Comparison of ENCODE assay signal across 27 mouse cellular contexts in genomic region chr4:140269184-140269840, GRCm38 (mm10). TPM values are rescaled to one million over a fixed set of nuclear protein-coding genes. Genes with fewer than 3 reads are reported as not detected.
DNase-seq lines count a peak whose midpoint lies in the region; ATAC-seq lines count a peak whose summit lies in the region.
"Had no signal": no experiment of that assay in that cellular context is flagged by ENCODE, and none has a peak within 500 bp of the region (broad histone marks: within the 10 kb centered on the region; RNA-seq: fewer than 3 reads in every experiment).

No protein-coding gene starts in this region.

- no peaks in the 10 kb centered on the region; the same call in 1 of the 2 replicates for H3K9me3 ChIP-seq in hindbrain, embryonic 12.5 days (replicated peaks)
- H3K9me3 ChIP-seq in midbrain, embryonic 11.5 days (ENCODE audit: control insufficient read depth, low read length) = no peaks in the 10 kb centered on the region
- H3K9me3 ChIP-seq in neural tube, embryonic 14.5 days (ENCODE audit: control insufficient read depth, low read length) = no peaks in the 10 kb centered on the region

- H3K4me1 ChIP-seq in hindbrain, embryonic 12.5 days = peaks cover 14% of the 10 kb centered on the region; the same call in 1 of the 2 replicates
- H3K4me1 ChIP-seq in midbrain, embryonic 11.5 days (ENCODE audit: control insufficient read depth, insufficient read depth, low read length) = peaks cover 16% of the 10 kb centered on the region
- H3K4me1 ChIP-seq in neural tube, embryonic 14.5 days (ENCODE audit: control insufficient read depth, insufficient read depth, low read length) = no peaks in the 10 kb centered on the region
- H3K4me1 ChIP-seq: heart, embryonic 12.5 days had no signal

- 69% methylated on average over 15 of the region's 15 CpGs for WGBS in hindbrain, embryonic 12.5 days
- 74% methylated on average over 15 of the region's 15 CpGs for WGBS in midbrain, embryonic 11.5 days
- 46% methylated on average over 15 of the region's 15 CpGs for WGBS in neural tube, embryonic 14.5 days

- no peak overlapping the region for H3K4me3 ChIP-seq in hindbrain, embryonic 12.5 days
- no peak overlapping the region for H3K4me3 ChIP-seq in midbrain, embryonic 11.5 days (ENCODE audit: low read depth, low read length)
- H3K4me3 ChIP-seq in neural tube, embryonic 14.5 days (ENCODE audit: low read depth, low read length) = no peak overlapping the region
- H3K4me3 ChIP-seq: erythroblast, embryonic 14.5 days; gastrocnemius, adult 2 months; heart, embryonic 12.5 days; myocyte had no signal

- peak overlapping the region; percentile 49 for H3K27ac ChIP-seq in hindbrain, embryonic 12.5 days
- no peak overlapping the region for H3K27ac ChIP-seq in midbrain, embryonic 11.5 days (ENCODE audit: low read depth, low read length)
- peak overlapping the region; percentile 0; the same call in 1 of the 2 replicates for H3K27ac ChIP-seq in neural tube, embryonic 14.5 days (ENCODE audit: low read depth, low read length)
- H3K27ac ChIP-seq: gastrocnemius, adult 2 months had no signal

- H3K4me2 ChIP-seq in hindbrain, embryonic 12.5 days (replicated peaks) = no peak overlapping the region
- no peak overlapping the region for H3K4me2 ChIP-seq in midbrain, embryonic 11.5 days
- H3K4me2 ChIP-seq in neural tube, embryonic 14.5 days (ENCODE audit: low read depth, low read length) = no peak overlapping the region
- H3K4me2 ChIP-seq: heart, embryonic 12.5 days had no signal

- peak; percentile 35; the same call in 1 of the 2 replicates for ATAC-seq in hindbrain, embryonic 12.5 days (ENCODE audit: low FRiP score)
- no peak for ATAC-seq in midbrain, embryonic 11.5 days (ENCODE audit: low FRiP score)
- ATAC-seq in neural tube, embryonic 14.5 days (ENCODE audit: low read depth) = peak; percentile 78
- ATAC-seq: activated CD4-positive, CD25-positive, alpha-beta regulatory T cell, adult 4 months; CD4-positive, CD25-positive, alpha-beta regulatory T cell, adult 4 months; inflammation-experienced regulatory T-cells, adult 6 months; Patski had no signal

- no peak overlapping the region for H3K9ac ChIP-seq in hindbrain, embryonic 12.5 days
- no peak overlapping the region for H3K9ac ChIP-seq in midbrain, embryonic 11.5 days (ENCODE audit: low read length)
- H3K9ac ChIP-seq in neural tube, embryonic 14.5 days (replicated peaks; ENCODE audit: low read depth, low read length) = no peak overlapping the region
- H3K9ac ChIP-seq: heart, embryonic 12.5 days had no signal

- H3K36me3 ChIP-seq in hindbrain, embryonic 12.5 days = no peaks in the 10 kb centered on the region
- H3K36me3 ChIP-seq in midbrain, embryonic 11.5 days (ENCODE audit: control insufficient read depth, insufficient read depth, low read length) = no peaks in the 10 kb centered on the region
- H3K36me3 ChIP-seq in neural tube, embryonic 14.5 days (ENCODE audit: control insufficient read depth, insufficient read depth, low read length) = no peaks in the 10 kb centered on the region
- H3K36me3 ChIP-seq: heart, embryonic 12.5 days had no signal

- DNase-seq in cerebellum, adult 9-11 months = peak; percentile 27
- no peak for DNase-seq in cerebellum, adult 9-10 months
- DNase-seq in midbrain, embryonic 11.5 days (ENCODE audit: low spot score, missing footprints) = peak; percentile 69
- DNase-seq in adrenal gland, postnatal 25 days = no peak
- no peak for DNase-seq in gastrocnemius, adult 8-10 months (ENCODE audit: low spot score in 2 of 2)
- no peak for DNase-seq in embryo, embryonic 10.5 days (ENCODE audit: low spot score)
- DNase-seq: adrenal gland, postnatal 14 days; gastrocnemius, adult 2 months; heart, postnatal 14 days; kidney, adult 2 months; kidney, postnatal 36 days; liver; lung, adult 18-20 months; lung, postnatal 14 days; thymus, postnatal 36 days had no signal

- peaks cover 3% of the 10 kb centered on the region; the same call in 1 of the 2 replicates for H3K27me3 ChIP-seq in hindbrain, embryonic 12.5 days
- no peaks in the 10 kb centered on the region for H3K27me3 ChIP-seq in midbrain, embryonic 11.5 days (ENCODE audit: control insufficient read depth, insufficient read depth, low read length)
- no peaks in the 10 kb centered on the region for H3K27me3 ChIP-seq in neural tube, embryonic 14.5 days (ENCODE audit: control insufficient read depth, insufficient read depth, low read length)
- H3K27me3 ChIP-seq: Patski had no signal

RNA-seq across cellular contexts. Expression of gene Igsf21, which starts 22.7 kb away (rescaled TPM):
- polyA plus RNA-seq in hindbrain, embryonic 12.5 days (2016; fragmentation: Nextera tagmentation; extraction: Ambion mirVana) = 14.7 and 15.0 TPM in 2 replicates
- 15.2 and 16.5 TPM in 2 replicates for polyA plus RNA-seq in midbrain, embryonic 11.5 days (2014; fragmentation: Nextera tagmentation; extraction: Ambion mirVana)
- 77.0 and 95.1 TPM in 2 replicates for polyA plus RNA-seq in neural tube, embryonic 14.5 days (2014; fragmentation: Nextera tagmentation; extraction: Ambion mirVana)
- 1.9 and 3.2 TPM in 2 replicates for total RNA-seq in adrenal gland, postnatal 25 days (2021)
- total RNA-seq in gastrocnemius, adult 8-10 months (2022) = under 1 TPM in 2 of 4 experiments, not detected in 2; 0.22 to 0.48 TPM
- total RNA-seq: common myeloid progenitor, adult 5-6 weeks; granulocyte monocyte progenitor cell, adult 5-6 weeks; megakaryocyte, adult 5-6 weeks had no signal
- polyA plus RNA-seq: activated CD4-positive, CD25-positive, alpha-beta regulatory T cell, adult 4 months; CD4-positive, CD25-positive, alpha-beta regulatory T cell, adult 4 months; inflammation-experienced regulatory T-cells, adult 6 months; myocyte; Patski had no signal

Comparison
In these comparisons a context has a peak if more than half of its experiments do, and no peak if none do; other contexts are left out.
1. DNase-seq: peak in cerebellum, adult 9-11 months (single experiment) and midbrain, embryonic 11.5 days (single experiment); none in cerebellum, adult 9-10 months (single experiment), adrenal gland, postnatal 25 days (single experiment), gastrocnemius, adult 8-10 months (0 of 2) and embryo, embryonic 10.5 days (single experiment).